Mouse (Mus musculus) gonadal fat pad, adult 2 months (tissue): ENCODE results near the gene Gata3. TPM values are rescaled to one million over a fixed set of nuclear protein-coding genes. Genes with fewer than 3 reads are reported as not detected.

ENCODE experiments used
- DNase-seq: peaks from one replicate; pipeline ENCODE4 v3.0.0-alpha.2; 2012; ENCODE audit warnings: low read depth
- polyA plus RNA-seq: library from polyadenylated mRNA; depleted of rRNA; stranded (reverse); fragments of >200 nt; gene quantifications from 2 replicates; pipeline ENCODE4 v1.2.3, GENCODE M21; 2012; rRNA removed

Gene Gata3
- polyA plus RNA-seq = 14.9 and 27.4 TPM in 2 replicates

GRCm38 (mm10) chr2:9889651-9890183 lies at the start of gene Gata3:
Gene Gata3, minus strand, starts transcription at chr2:9890034.
- no peak for DNase-seq

- DNase-seq = no peak
Observed at GRCm38 (mm10) chr2:9939250-9939649, 49.4 kb upstream of the Gata3 start.

DNA sequence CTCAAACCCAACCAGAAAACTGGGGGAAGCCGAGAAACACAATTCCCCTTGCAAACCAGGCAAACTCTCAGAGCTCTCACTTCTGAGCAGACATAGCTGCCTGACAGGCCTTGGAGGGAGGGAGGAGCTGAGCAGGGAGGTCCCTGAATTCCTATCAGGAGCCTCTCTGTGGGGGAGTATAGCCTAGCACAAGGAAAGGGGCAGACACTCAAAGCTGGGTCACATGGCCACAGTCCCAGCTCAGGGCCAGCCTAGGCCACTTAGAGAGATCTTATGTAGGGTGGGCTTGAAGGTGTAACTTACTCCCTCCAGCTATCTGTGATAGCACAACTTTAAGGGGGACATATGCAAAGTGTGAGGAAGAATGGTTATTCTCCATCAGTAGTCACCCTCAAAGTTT lies 46.1 kb upstream of the Gata3 start:
- DNase-seq = no peak

GRCm38 (mm10) chr2:9926905-9927283 lies 37.1 kb upstream of the Gata3 start:
- no peak for DNase-seq

DNA sequence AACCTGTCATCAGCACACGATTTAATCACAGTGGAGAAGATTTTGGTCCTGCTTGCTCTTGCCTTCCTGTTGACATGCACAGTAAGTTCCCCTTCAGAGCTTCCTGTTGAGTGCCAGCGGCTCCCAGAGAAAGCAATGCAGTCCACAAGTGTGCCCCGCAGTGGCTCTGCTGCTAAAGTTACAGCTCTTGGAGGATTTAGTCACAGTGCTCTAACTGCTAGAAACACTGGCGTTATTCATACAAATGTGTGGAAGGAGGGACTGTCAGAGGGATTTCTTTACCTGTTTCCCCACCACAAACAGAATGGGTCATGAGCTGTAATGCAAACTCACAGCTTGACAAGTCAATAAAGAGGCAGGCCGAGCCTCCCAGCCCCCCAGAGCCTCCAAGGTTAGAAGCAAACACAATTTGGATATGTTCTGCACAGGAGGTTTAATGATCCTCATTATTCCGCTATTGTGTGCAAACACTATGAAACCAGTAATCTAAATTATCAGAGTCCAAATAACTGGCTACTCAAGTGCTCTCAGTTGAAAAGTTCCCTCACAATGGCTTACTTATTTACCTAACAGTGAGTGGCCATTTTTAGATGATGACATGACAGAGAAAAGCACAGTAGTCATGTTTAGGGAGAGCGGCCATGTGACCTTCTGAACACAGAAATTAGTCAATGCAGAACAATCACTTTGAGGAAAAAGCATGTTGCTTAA lies 36.5 kb upstream of the Gata3 start:
- DNase-seq = no peak

DNA sequence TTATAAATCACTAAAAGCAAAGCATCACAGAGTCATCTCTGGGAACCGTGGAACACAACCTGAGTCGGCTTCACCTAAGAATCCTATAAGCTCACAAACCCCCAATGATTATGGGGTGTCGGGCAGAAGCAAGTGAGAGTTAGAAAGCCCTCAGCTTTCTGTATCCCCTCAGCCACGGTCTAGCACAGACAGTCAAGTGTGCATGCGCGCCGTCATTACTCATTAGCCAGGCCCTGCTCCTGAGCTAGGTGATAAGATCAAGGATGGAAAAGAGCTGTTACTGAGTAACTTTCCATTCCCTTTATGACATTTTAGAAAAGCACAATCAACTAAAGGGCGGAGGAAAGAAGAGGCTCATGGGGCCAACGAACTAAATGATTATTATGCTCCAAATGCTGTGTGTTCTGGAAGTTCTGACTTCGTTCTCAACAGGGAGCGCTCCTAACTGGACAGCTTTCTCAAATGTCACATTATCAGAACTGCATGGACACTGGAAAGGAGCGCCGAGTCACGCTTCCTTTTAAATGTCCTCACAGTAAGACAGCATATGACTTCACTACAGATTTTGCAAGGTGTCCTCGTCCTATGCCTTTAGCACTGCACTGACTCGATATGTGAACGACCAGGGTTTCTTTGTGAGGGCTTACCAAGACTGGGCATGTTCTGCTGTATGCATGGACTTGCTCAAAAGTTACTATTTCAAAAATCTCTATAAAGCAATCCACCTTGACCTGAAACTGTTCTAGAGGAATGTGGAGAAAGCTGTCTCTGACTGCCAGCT lies 29.0 kb upstream of the Gata3 start:
- DNase-seq = no peak

- no peak for DNase-seq
Observed at GRCm38 (mm10) chr2:9917602-9918001, 27.8 kb upstream of the Gata3 start.

DNA sequence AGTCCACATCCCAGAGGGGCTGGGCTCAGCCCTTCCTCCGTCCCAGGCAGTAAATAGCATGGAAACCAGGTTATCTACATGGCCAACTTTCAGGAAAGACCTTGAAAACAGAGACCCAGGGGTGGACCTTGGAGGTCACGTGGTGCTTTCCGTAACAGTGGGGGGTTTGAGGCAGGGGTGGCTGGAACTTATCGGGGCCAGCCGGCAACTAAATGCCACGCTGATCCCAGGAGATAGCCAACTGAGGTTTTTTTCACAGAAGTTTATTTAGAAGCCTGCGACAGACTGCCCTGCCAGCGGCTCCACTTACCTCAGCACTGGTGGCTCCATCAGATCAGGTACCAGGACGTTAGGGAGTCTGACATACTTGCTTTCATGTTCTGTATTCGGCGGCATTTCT lies 16.2 kb upstream of the Gata3 start:
- DNase-seq = no peak

DNA sequence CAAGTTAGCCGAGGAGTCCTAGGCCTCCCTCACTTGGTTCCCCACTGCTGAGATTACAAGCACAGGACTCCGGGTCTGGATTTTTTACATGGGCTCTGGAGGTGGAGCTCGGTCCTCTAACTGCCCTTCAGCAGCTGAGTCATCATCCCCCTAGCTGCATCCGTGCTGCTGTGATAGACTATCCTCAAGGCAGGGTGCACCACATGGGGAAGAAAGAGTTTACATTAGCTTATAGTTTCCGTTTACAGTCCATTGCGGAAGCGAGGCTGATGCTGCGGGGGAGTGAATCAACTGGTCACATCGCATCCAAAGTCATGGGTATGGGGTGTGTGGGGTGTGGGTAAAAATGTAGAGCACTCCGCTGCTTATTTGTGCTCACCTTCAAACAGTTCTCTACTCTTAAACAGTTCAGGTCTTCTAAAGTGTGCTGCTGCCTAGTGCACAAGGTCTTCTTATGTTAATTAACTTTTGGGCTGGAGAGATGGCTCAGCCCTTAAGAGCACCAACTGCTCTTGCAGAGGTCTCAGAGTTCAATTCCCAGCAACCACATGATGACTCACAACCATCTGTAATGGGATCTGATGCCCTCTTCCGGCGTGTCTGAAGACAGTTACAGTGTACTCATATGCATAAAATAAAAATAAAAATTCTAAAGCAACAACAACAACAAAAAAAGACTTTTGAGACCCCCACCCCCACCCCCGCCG lies 14.2 kb upstream of the Gata3 start:
- no peak for DNase-seq

- no peak for DNase-seq
Observed at GRCm38 (mm10) chr2:9897846-9898245, 8.0 kb upstream of the Gata3 start.

- DNase-seq = no peak
Observed at GRCm38 (mm10) chr2:9896097-9896770, 6.4 kb upstream of the Gata3 start.

- no peak for DNase-seq
Observed at GRCm38 (mm10) chr2:9894836-9895593, 5.2 kb upstream of the Gata3 start.

DNA sequence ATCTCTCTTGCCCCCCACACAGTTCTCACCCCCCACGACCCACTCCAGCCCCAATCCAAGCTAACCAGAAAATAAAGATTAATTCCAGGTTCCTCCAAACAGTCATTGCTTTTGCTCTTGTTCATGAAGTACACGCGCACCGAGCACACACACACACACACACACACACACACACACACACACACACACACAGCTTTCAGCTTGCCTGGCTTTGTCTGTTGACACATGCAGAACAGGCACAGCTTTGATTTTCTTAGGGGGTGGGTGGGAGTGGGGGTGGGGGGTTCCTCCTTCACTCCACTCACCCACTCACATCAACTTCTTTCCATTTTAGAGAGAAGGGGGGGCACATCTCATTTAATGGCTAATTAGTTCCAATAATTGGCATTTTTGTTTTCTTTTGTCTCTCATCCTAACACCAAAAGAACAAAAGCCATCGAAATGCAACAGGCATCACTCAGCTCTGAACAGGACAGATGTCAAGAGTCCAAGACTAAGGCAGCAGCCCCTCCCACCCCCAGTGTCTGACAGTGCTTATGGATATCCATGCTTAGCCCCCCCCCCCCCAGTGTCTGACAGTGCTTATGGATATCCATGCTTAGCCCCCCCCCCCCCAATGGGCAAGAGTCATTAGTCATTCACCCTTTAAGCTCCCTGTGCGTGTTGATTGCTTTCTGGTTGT lies 3.6 kb upstream of the Gata3 start:
- no peak for DNase-seq

GRCm38 (mm10) chr2:9892541-9892940 lies 2.7 kb upstream of the Gata3 start:
- DNase-seq = no peak

DNA sequence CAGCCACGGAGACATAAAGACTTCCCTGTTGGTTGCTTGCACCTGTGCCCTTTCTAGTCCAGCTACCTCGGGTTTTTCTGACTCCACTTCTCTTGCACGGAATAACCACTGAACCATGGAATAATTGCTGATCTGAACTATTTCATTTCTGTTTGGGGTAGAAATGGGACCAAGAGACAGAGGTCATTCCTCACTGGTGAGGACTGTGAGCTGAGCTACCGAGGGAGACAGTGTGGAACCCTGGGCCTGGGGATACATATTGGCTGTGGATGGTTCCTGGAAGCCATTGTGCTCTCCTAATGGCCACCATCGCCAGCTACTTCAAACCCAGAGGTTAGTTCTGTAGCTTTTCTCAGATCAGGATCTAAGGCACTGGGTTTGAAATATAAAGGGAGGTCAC lies 1.1 kb upstream of the Gata3 start:
- no peak for DNase-seq

GRCm38 (mm10) chr2:9890251-9890650 lies 417 bp upstream of the Gata3 start:
- no peak for DNase-seq

DNA sequence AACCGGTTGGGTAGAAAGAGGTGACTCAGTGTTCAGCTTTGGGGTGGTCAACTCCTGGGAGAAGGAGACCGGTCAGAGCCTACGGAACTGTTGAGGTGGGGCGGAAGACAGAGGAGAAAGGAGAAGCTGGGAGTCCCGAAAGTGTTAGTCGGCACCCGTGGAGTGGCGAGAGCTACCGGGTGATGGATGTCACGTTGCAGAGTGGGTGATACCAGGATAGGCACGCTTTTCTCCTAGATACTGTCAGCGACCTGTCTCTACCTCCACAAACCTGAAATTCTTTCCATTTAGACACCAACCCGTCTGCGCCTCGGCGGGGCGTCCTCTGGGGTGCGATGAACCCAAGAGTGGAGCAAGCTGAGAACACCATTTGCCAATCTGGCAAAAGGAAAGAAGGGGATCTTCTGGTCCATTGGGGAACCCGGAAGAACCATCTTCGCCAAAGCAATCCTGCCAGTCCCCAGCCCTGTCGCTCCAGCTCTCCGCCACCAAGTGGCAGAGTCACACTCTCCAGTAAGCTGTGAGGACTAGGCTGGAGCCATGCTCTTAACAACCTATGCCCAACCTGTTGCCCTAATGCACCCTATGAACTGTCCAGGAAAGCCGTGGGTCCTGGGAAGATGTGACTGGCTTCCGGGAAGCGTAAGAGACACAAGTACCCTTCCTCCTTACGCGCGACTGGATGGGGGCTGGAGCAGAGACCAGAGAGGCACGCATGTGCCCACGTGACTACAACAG lies 752 bp downstream of the Gata3 start, which contains the start of gene 9230102O04Rik:
Gene 9230102O04Rik, minus strand, starts transcription at position 628 of the 738 bp plus-strand sequence.
- no peak for DNase-seq

GRCm38 (mm10) chr2:9887636-9888035 lies 2.2 kb downstream of the Gata3 start:
- DNase-seq = no peak

DNA sequence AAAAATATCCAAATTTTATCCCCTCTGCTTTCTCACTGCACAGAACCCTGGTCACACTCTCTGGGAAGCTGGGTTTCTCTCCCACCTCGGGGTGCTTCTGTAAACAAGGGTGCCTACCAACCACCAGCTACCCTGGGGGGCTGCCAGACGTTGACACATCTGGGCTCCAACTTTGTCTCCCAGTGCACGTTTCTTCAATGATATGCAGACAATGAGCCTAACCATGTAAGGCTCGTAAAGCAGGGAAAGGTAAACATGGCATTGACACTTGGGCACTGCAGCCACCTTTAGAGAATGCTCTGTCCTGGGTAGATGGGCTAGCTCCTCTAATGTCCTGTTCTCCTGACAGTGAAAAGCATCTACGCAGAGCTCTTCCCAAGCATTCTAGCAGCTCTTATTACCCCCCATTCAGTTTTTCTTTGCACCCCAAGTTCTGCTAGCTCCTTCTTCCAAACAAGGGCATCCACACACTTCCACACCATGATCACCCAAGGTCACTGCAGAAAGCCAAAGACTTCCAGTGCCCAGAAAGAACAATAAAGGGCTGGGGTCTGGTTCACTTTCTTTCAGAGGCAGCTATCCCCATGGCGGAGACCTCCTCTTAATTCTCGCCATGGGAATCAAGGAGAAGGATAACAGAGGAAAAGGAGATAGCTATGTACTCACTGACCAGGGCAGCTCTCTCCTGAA lies 2.8 kb downstream of the Gata3 start:
- DNase-seq = no peak
